Mouse (Mus musculus) cerebellum, postnatal 14 days (tissue): Measurements from ENCODE around the gene St6galnac5.
A peak's percentile ranks its signal among the peaks of the same experiment; 100 is the strongest.

Experiments used
- DNase-seq, 2 experiments: peaks; one replicate each; pipeline ENCODE4 v3.0.0; 2021; ENCODE audit warnings: mixed read lengths in 2 of 2

The St6galnac5 gene

DNA sequence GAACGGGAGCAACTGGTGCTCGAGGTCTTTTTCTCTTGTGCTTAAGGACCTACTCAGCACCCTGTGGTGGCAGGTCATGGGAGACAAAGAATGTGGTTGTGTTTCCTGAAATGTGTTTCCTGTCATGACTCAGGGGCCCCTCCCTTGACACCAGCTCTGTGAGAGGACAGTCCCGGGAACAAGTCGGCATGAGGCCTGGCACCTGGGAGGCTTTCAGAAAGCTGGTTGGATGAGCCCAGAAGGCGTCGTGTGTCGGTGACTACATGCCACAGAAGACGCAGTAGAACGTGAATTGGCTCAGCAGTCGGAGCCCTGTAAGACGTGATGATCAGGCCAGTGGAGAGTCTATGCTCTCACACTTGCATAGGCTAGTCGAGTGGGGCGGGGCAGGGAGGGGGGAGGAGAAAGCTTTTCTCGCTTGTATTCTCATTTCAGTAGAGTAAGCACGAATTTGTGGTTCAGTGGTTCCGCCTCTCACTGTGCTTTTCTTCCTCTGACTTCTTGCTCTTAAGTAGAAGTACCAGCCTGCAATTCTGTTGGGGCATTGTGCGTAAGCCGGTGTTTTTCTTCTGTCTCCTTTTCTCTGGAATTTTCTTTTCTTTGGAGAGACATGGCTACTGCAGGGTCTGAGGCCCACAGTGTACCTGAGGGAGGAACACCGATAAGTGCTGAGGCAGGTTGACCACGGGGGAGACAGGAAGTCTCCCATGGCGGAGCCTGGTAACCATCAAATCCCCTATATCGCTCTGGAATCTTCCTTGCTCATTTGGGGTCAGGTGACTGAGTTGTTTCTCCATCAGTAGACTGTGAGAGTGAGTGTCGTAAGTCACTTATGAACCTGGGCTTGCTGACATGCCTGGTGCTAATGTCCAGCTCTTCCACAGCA, 69.6 kb downstream of the St6galnac5 start:
- no peak for DNase-seq

DNA sequence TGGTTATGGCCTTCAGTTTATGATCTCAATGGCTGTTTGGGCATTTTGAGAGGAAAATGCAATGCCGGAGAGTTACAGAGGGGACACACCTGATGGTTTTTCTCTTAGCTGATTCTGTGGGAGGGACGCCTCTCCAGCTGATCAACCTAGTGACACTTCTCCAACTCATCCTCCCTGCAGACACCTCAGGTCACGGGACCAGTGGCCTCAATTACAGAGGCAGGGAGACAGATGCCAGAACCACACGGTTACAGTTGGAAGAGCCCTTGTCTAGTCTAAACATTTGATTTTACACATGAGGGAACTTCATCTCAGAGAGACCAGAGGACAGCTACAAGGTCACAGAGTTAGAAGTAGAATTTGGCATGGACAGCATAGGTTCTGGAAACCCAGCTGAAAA, 70.5 kb downstream of the St6galnac5 start:
- DNase-seq: no peak

DNA sequence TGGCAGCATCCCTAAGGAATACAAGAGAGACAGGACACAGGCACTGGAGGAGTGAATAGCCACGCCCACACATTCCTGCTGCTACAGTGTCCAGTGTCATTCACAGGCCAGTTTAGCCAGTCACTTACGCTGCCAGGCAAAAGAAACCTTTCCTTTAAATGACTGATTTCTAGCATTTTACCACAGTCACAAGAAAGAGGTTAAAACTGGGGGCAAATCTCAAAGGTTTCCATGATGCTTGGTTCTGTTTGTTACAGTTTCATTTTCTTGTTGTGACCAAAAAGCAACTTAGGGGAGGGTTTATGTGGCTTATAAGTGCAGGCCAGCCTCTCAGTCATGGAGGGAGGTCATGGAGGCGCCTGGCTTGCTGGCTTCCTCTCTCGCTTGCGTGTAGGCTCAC, 74.4 kb downstream of the St6galnac5 start:
- no peak for DNase-seq

DNA sequence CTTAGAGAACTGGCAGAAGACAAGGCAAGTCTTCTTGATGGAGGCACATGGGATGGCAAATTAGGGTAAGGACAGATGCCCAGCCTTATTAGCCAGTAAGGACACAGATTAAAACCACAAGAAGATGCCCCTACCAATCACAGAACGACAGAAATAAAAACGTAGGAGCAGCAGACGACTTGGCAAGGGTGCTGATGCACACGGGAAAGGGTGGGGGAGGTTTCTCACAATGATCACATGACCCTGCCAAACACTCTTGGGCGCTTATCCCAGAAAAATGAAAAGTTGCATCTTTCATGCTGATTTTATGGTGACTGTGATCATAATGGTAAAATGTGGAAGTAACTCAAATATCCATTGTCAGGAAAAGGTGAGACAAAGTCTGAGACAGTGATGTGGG, 75.0 kb downstream of the St6galnac5 start:
- peak; percentile 18 to 24 for DNase-seq

DNA sequence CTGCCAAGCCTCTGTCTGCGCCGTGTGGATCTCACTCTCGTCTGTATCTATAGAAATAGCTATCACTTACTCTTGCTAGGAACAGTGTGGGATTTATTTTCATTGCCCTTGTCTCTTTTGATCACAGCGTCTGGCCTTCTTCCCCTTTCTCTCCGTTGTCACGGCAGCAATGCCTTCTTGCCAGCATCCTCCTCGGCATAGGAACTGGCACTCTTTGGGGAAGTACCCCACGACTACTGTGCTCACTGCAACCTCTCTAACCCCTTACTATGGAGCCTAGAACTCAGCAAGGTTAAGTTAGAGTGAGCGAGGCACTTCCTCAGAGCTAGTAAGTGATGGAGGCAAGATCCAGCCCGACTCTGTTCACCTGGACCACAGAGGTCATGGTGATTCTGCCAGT, 76.2 kb downstream of the St6galnac5 start:
- DNase-seq: no peak

DNA sequence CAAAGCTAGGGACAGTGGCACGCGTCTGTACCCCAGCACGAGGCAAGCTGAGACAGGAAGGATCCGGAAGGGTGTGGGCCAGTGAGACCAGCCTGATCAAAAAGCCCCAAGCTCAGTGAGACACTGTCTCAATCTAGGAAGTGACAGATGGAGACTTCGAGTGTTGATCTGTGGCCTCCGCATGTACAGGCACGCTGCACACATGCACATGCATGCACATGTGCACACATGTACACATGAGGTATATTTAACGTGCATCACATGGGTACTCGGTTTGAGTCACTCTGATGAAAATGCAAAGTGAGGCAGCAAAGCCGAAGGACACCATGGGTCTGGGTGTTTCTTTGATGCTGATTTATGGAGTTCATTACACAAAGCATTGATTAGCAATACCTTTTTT, 77.0 kb downstream of the St6galnac5 start:
- no peak for DNase-seq

DNA sequence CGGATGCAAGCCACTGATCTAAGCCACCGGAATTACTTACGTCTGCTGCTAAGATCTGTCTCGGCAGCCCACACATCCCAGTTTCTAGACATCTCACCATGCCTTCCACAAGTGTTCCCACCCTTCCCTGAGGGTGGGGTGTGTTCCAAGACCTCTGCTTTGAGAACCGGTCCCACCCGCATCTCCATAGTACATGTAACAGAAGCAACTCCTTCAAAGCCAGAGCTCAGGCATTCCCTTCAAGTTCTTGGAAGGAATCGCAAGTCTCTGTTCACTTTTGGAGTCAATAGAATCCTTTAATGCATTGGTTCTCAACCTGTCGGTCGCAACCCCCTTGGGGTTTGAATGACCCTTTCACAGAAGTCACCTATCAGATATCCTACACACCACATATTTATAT, 83.1 kb downstream of the St6galnac5 start:
- no peak for DNase-seq

DNA sequence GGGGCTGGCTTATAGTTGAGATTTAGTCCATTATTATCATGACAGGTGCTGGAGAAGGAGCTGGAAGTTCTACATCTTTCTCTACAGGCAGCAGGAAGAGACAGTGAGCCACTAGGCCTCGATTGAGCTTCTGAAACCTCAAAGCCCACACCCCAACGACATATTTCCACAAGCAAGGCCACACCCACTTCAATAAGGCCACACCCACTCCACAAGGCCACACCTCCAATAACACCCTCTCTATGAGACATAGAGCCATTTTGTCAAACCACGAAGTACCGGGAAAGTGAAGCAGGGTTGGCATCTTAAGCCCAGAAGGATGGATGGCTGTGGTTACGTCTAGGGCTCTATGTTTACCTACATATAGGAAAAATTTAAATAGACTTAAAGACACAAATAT, 84.8 kb downstream of the St6galnac5 start:
- DNase-seq: no peak

DNA sequence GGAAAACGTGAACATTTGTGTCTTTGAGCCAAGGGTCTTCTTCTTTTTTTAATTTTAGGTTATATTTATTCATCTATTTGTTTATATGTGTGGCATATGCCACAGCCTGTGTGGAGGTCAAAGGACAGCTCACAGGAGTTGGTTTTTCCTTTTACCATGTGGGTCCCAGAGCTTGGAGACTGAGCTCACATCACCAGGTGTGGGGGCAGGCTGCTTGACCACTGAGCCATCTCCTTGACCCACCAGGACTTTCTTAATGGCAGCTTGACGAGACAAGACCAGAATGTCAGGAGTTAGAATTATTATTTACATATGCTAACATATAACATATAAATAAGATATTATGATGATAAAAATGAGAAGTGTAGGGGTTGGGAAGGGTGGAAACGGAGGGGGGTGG, 85.9 kb downstream of the St6galnac5 start:
- DNase-seq: no peak

DNA sequence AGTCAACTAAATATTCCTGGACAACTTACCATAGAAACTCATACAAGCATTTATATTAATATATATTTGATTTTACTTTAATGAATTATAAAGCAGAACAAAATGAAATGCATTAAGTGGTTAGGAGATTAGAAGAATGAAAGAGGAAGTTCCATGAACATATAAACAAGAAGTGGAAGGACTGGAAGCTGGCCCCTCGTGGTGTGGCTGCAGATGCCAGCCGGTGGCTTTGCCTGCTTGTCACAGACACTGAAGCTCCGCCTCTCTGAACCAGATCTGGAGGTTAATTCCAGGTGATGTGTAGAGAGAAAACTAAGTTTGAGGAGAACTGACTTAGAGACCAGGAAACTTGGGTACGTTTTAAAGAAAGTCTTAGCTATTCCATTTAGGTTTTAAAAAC, 87.1 kb downstream of the St6galnac5 start:
- no peak for DNase-seq

DNA sequence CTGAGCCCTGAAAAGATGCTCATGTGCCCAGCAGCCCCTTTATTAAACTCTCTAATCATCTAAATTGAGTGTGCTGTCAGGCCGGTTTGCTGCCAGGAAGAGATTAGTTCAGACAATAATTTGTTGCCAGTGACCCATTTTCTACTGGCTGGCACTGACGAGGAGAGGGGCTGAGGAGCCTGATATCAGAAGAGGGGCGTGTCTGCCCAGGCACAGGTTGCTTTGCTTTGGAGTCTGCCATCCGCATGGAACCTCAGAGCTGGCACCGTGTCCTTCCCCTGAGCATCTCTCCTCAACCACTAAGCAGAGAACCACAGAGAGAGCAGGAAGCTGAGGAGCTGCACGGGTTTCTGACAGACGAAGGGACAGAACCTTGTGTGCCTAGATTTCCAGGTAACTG, 93.9 kb downstream of the St6galnac5 start:
- peak; percentile 42 to 47 for DNase-seq

DNA sequence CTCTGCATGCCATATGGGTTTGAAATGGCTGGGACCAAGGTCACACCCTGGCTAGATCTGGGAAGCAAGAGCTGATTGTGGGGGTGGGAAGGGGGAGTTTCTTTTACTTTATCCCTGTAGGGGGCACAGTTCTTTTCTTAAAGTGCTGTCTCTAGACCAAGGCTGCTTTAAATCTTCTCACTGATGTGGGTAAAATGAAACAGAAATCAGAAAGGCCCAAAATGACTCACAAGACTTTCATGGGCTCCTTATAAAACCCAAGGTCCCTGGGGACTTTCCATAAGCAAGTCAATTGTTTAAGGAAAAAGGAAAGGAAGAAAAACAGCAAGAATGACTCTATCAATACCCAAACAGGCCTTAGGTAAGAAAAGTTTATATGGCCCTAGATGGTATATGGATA, 95.3 kb downstream of the St6galnac5 start:
- no peak for DNase-seq

DNA sequence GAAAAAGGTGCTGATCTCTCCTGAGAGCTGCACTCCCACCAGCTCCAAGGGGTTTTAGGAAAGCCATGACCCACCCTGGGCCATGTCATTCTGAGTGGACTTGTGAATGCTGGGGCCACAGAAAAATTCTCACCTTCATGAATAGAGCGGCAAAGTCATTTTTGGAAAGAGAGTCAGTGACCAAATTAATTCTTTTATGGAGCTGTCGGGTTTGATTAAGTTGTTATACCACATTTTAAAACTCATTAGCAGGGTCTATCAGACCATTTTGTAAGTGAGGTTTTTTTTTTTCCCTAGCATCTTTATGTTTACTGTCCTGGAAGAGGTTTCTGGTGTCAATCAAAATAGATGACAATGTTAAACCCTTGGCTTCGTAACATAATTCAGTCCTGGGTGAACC, 98.5 kb downstream of the St6galnac5 start:
- DNase-seq: no peak

DNA sequence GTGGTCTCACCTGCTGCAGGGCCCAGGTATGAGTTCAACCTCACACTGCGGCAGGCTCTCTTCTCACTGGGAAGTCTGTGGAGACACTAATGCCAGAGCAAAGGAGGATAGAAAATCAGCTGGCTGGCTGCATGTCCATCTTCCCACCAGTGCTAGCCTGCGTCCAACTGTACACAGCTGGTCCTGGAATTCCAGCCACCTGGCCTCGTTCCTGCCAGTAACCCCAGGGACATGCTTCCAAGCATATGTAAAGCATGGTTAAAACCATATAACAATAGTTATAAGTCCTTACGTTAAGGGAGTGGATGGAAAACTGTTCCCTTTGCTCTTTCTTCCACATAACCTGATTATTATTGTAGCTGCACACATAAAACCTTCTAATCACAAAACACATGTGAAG, 100.3 kb downstream of the St6galnac5 start:
- no peak for DNase-seq

DNA sequence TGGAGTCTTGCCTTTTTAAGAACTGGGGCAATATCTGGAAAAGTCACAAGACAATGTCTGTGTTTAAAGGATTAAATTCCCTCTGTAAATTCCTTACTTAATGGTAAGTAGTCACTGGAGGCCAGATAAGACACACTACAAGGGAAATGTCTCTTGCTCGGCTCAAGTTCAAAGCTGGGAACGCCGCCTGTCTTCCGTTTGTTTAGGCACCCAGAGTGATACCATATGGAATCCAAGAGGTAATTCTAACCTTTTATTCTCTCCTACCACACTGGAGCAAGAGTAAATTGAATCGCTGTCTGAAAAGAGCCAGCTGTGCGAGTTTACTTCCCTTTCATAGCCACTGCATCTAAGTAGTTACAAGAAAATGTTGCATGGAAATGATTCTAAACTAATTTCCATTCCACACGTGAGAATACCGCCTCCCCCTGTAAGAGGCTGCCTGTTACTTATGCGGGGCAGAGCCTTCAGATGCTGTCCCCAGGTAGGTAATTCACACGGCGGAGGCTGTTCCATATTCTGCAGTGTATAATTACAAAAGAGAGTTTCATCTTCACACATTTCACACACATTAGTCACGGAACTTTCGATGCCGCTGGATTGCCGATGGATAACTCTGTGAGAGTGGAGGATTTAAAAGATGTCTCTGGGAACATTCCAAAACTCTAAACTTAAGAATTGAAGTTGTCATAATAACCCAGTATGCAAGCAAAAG, 101.8 kb downstream of the St6galnac5 start:
- no peak for DNase-seq

DNA sequence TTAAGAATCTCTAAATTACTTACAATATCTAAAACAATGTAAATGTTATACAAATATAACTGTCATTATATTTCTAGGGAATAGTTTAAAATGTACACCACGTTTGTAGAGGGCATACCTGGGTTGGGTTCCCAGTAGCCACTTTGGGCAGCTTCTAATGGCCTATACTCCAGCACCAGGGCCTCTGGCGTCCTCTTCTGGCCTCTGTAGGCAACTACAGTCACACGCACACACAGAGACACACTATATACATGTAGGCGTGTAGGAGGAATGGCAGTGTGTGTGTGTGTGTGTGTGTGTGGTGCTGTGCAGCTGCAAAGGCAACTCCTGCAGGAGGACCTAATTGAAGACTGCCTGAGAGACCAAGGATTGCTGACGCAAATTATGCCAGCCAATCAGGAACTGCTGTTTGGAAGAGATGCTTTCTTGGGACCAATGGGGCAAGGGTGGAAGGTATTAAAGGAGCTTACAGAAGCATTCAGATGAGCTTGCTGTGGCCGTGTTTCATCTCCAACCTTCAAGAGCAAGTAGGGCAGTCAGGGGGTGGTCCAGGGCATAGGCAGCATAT, 106.2 kb downstream of the St6galnac5 start:
- no peak for DNase-seq

DNA sequence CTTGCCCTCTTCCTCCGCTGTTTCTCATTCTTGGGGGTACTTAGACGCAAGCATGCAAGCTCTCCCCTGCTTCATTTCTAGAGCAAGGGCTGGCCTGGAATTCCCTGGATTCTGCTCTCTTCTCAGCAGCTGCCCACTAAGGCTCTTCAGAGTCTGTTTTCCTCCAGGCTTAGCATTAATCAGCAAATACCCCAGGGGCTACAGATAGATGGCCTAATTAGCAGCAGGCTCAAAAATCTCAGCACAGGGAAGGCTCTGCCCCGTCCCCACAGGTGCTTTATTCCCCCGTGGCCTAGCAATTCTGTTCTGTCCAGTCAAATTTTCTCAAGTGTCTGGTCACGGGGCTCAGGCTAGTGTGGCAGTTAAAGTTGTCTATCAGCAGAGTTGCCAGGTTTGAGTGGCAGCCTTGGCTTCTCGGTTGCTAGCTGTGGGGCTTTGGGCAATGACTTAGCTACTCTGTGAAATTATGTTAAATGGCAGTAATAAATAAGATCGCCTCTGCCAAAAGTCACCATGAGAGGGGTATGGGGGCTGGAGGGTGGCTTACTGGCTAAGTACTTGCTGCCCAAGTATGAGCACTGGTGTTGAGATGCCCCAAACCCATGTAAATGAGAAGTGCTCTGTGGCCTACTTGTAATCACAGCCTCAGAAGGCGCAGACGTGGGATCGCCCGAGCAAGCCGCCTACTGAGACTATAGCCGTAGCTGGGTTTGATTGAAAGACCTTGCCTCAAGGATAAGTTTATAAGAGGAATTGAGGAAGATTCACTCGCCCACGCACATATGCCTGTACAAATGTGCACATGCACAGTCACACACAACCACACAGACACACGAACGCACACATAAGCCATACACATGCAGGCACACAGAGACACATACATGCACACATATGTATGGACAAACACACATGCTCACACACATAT, 107.4 kb downstream of the St6galnac5 start:
- no peak for DNase-seq

DNA sequence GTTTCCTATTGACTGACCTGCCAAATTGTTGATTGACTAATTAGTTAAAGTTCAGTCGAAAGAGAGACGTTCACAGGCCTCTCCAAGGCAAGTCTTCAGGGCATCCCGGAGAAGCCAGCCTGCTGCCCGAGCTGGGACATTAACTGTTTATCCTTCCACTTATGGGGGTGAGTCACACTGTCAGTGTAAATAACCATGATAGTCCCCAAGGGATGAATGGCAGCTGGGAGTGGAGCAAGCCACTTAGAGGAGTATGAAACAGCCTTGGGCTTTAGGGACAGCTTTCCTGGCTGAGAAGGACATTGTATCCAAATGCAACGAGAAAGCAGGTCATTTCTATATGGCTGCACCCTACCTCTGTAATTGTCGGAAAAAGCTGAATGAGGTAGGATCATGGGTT, 109.5 kb downstream of the St6galnac5 start:
- no peak for DNase-seq

DNA sequence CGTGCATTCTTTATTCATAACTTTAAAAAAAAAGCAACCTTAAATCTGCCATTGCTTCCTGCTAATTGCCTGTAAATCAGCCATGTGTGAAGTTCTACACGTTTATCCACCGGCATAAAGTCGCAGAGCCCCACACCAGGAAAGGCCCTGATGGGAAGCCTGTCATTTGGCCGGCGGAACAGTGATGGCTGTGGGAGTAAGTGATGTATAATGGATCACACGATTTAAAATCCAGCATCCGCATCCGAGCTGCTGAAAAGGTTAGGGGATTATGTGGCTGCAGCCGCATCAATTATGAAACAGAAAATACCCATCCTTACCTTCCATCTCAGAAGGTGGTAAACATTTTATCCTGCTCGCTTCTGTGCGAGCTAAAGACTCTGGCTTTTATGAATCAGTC, 110.0 kb downstream of the St6galnac5 start:
- no peak for DNase-seq

DNA sequence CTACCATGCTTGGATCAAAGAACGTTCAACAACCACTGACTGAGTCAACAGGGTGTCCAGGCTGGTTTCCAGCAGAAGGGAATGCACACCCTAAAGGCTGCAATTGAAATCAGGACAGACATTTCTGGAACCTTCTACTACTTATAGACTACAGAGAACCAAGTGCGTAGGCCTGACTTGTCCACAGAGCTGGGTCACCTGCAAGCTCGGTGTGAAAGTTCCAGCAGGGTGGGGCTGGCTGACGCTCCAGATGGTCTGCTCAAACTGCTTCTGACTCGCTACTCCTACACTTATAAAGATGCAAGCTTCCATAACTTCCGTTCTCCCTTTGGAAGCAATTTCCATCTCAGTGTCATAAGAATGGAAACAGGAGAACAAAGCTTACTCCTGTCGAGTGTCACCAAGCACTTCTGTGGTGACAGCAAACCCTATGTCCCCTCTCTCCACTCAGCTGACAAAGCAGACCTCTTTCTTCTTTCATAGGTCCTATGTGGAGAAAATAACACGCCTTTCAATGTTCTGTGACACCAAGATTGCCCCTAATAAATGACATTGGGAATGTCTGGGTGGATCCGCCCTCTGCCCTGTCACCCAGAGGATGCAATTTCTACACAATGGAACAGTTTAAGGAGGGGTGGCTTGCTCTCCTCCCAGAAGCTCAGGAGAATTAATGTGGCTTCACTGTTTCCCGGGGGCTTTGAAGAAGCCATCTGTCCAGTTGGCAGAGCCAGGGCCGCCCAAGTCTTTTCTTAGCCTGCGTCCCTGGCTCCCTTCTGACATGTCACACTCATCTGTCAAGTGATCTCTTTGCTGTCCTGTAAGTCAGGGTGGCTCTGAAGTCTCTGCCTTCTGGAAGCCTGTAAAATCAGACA, 114.2 kb downstream of the St6galnac5 start:
- DNase-seq: peak; percentile 42 to 56

DNA sequence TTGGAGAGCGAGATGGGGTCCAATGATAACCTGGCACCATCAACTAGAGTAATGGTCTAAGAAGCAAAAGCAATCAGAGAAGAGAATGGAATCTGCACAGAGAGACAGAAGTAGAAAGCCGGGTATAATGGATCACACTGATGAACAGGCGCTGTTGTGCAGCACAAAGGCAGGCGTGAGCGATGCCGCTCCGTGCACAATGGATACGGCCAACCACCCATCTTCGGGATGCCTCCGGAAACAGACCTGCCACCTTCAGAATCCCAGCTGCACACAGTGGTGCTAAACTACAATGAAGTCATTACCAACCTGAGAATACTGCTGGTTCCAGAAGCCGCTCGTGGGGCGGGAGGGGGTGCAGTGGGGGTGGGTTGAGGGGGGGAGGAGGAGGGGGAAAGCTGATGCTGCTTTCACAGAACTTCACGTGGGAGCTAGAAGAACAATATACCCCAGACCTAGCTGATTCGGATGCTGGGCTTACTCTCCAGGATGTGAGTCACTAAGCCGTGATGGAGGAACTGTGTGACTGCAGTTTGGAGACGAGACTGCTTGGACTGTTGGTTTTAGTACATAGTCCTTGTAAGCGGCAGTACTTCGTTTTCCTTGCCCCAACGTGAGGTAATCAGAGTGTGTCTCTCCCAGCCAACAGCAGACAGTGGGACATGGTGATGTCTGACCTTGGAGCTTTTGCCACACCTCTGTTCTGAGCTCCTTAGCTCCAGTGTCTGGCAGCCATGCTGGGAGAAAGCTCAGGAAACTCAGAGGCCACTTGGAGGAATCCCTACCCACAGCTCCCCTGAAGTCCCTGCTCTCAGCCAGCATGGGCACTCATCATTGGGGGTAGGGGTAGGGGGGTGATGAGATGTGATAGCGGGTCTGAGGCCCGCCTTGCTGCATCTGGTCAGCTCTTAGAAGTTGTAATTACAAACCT, 115.7 kb downstream of the St6galnac5 start:
- no peak for DNase-seq
